Mouse (Mus musculus) thymus, postnatal 0 days (tissue): ENCODE measurements around the gene Aplp1. TPM values are rescaled to one million over a fixed set of nuclear protein-coding genes. Genes with fewer than 3 reads are reported as not detected.

Experiments
- DNase-seq: peaks from one replicate; pipeline ENCODE4 v3.0.0-alpha.2; 2015; ENCODE audit warnings: low spot score
- polyA plus RNA-seq: library from polyadenylated mRNA; unstranded; fragments of >200 nt; fragmentation: Nextera tagmentation; extraction: Ambion mirVana; gene quantifications from 2 replicates; pipeline ENCODE4 v1.2.1, GENCODE M21; 2015

Aplp1 gene
- polyA plus RNA-seq, 1 experiment from 2014 or later, result 1.3 TPM

DNA sequence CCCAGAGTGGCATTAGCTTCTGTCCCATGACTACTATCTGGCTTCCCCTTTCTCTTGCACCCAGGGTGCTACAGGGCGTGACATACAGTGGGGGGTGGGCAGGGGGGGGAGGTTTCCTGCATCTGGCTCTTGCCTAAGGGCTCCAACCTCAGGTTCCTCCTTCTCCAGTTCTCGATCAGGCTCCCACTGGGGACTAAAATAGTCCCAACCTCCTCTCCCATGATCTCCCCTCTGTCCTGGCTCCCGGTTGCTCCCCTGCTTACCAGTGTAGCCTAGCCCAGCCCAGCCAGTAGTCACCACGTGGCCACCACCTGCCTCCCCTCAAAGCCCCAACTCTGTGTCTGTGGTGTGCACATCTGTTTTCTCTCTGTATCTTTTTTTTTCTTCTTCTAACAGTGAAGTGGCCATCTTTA lies 32.6 kb downstream of the Aplp1 start:
- DNase-seq, result peak; percentile 31

DNA sequence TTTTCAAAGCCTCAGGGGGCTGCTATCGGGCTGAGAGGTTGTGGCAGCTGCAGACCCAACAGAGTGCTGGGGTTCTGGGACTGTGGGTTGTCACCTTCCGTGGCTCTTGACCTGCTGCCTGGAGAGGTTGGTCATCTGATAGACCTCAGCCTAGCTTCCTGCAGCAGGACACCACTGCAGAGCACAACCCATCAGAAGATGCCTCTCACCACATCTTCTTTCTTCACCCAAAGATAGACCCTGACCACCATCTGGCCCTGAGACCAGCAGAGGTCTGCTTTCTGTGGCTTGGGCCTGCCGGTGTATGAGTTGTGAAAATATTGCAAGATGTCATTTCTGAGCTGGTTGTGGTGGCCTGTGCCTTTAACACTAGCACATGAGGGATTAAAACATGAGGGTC lies 34.3 kb downstream of the Aplp1 start:
- DNase-seq, result no peak

DNA sequence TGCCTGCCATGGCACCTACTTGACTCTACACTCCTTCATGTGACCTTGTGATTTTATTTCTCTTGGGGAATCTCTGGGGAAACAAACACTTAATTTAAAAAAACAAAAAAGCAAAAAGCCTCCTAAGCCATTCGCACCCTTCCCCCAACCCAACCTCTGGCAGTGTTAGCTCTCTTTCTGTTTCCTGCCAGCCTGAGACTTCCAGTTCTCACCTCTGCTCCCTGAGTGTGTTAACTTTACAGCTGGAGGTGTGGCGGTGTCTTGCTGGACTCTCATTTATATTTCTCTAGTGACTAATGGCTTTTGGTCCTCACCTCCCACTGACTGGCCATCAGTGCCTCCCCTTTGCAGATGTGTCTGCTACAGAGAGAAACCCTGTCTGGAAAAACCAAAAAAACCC lies 35.5 kb downstream of the Aplp1 start:
- DNase-seq, result no peak

DNA sequence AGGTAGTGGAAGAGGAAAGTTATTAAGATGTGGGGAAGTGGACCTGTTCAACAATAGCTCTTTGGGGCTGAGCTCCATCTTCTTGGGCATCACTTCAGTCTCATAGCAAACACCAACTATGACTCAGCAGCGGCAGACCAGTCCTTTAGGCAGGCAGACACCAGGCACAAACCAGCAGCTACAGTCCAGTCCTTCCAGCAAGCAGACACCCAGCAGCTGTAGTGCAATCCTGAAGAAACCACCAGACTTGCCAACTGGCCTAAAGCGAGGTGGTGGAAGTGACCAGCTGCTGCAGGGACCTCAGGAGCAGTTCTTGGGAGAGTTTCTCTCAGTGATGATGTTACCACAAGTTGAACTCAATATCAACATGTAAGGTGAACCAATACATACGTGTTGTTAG lies 36.7 kb downstream of the Aplp1 start:
- no peak for DNase-seq

DNA sequence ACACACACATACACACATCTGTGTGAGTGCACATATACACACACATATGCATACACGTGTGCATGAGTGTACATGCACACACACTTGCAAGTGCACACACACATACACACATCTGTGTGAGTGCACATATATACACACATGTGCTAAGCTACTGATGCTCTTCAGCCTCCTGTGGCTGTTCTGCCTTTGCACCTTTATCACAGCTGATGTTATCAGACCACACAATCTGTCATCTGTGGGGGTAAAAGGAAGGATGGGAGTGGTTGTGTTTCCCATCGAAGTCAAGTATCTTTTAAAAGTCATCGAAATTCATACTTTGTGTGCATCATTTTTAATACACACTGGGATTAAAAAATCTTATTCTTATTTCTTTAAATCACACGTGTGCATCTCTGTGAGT lies 43.0 kb downstream of the Aplp1 start:
- DNase-seq, result no peak

DNA sequence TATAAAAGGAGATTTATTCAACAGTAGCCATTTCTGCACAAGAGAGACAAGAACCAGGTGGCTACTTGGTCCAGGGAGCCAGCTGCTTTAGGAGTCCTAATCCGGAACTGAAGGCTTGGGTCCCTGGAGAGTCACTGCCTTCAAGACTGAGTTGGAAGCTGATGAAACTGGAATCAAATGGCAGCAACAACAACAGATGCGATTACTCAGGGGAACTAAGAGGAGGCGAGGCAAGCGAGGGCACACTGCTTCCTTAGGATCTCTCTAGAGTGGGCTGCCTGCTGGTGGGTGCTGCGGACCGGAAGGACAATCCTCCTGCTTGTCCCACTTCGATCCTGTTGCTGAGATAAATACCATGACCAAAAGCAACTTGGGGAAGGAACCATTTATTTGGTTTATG lies 45.7 kb downstream of the Aplp1 start:
- DNase-seq, result no peak

DNA sequence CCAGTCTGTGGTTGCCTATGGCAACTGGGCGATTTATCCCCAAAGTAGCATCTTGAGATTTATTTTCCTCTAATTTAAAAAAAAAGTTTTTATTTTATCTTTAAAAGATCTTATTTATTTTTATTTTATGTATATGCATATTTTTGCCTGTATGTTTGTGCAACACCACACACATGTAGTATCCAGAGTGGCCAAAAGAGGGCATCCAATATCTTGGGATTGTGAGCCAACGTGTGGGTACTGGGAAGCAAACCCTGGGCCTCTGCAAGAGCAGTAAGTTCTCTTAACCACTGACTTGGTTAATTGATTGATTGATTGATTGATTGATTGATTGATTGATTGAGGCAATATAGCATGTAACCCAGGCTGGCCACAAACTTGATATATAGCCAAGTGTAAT lies 50.5 kb downstream of the Aplp1 start:
- peak; percentile 55 for DNase-seq

DNA sequence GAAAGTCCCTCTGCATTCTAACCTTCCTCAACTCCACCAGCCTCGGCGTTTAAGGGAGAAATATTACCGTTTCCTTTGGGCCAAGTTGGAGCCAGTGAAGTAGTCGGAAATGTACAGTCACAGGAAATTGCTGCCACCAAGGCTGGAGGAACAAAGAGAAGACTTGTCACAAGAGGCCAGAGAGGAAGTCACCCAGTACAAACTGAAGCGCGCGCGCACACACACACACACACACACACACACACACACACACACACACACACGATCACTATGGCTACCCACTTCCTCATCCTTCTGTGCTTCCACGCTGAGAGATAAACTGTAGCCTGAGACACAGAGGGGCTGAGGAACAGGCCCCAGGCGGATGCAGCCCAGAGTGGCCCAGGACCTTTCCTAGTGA lies 51.0 kb downstream of the Aplp1 start:
- peak; percentile 88 for DNase-seq

DNA sequence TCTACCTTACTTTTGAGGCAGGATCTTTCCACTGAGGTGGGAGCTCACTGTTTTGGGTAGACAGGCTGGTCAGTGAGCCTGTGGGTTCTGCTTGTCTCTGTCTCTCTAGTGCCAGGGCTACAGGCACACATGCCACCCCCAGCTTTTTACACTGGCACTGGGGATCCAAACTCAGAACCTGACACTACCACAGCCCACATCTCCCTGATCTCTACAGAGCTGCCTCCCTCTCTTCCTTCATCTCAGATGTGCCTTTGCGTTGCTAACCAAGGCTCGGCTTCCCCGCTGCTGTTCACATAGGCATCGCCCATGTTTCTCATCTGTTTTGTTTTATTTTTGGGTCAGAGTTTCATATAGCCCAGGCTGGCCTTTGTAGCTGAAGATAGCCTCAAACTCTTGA lies 51.7 kb downstream of the Aplp1 start:
- peak; percentile 42 for DNase-seq

DNA sequence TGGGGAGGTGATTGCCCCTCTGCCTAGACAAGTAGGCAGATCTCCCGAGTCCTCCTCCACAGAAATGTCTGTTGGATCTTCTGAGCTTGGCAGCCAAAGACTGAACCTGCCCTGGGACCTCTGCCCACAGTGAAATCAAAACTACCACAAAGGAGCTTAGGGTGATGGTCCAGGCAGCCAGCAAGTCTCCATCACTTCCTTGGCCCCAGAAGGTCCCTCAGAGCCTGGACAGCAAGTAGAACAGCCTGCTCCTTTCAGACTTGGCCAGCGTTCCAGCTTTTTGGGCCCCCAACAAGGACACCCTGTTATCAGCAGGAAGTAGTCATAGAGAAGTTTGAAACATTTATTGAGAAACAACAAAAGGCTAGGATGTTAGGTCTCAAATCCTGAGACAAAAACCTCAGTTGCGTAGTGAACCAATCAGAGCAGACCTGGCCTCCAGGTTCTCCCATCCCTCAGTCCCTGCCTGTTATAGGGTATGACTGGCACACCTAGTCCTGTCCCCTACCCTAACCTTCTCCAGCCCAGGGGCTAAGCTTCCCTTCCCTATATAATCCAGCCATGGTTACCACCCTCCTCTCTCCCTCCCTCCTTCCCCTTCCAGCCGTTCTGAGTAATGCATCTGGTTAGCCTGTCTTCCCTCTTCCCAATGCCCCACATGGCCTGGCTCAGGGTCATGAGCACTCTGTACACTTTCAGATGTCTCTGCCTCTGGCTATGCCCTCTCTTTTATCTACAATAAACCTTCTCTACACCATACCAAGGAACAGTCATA lies 52.4 kb downstream of the Aplp1 start:
- no peak for DNase-seq

Other genes starting within 250 kb of the Aplp1 start
- 66.9 and 76.2 TPM in 2 replicates for gene Capns1, start 246.7 kb downstream of the Aplp1 start, polyA plus RNA-seq
- gene Polr2i, start 213.6 kb downstream of the Aplp1 start, polyA plus RNA-seq, result 134 and 137 TPM in 2 replicates
- gene Tbcb, start 213.3 kb downstream of the Aplp1 start, polyA plus RNA-seq, result 149 and 155 TPM in 2 replicates
- 0.26 and 0.78 TPM in 2 replicates for gene Ovol3, start 209.8 kb downstream of the Aplp1 start, polyA plus RNA-seq
- gene Thap8, start 165.4 kb downstream of the Aplp1 start, polyA plus RNA-seq, result 0.19 and 0.23 TPM in 2 replicates
- gene Wdr62, start 165.1 kb downstream of the Aplp1 start, polyA plus RNA-seq, result 6.4 and 7.8 TPM in 2 replicates
- 1.2 and 1.9 TPM in 2 replicates for gene Clip3, start 153.8 kb downstream of the Aplp1 start, polyA plus RNA-seq
- 71.3 and 71.8 TPM in 2 replicates for gene Alkbh6, start 136.8 kb downstream of the Aplp1 start, polyA plus RNA-seq
- gene Syne4, start 130.7 kb downstream of the Aplp1 start, polyA plus RNA-seq, result 7.6 and 9.5 TPM in 2 replicates
- 0.68 and 2.0 TPM in 2 replicates for gene E130208F15Rik, start 123.8 kb downstream of the Aplp1 start, polyA plus RNA-seq
- gene Sdhaf1, start 121.6 kb downstream of the Aplp1 start, polyA plus RNA-seq, result 19.0 and 22.7 TPM in 2 replicates
- gene Lrfn3, start 82.8 kb downstream of the Aplp1 start, polyA plus RNA-seq, result 0.14 and 0.18 TPM in 2 replicates
- gene Tyrobp, start 31.8 kb downstream of the Aplp1 start, polyA plus RNA-seq, result 112 and 116 TPM in 2 replicates
- 110 and 139 TPM in 2 replicates for gene Hcst, start 25.7 kb downstream of the Aplp1 start, polyA plus RNA-seq
- gene Nfkbid, start 23.8 kb downstream of the Aplp1 start, polyA plus RNA-seq, result 20.2 and 20.3 TPM in 2 replicates
- gene Kirrel2, start 12.2 kb upstream of the Aplp1 start, polyA plus RNA-seq, result 0.10 and 0.17 TPM in 2 replicates
- 0.29 and 0.46 TPM in 2 replicates for gene Nphs1, start 12.8 kb upstream of the Aplp1 start, polyA plus RNA-seq
- gene Prodh2, start 48.1 kb upstream of the Aplp1 start, polyA plus RNA-seq, result not detected in 2 replicates
- 3.6 and 4.6 TPM in 2 replicates for gene Arhgap33, start 89.5 kb upstream of the Aplp1 start, polyA plus RNA-seq
- 6.9 and 7.5 TPM in 2 replicates for gene Hspb6, start 106.6 kb upstream of the Aplp1 start, polyA plus RNA-seq
- 3.6 and 5.2 TPM in 2 replicates for gene Proser3, start 106.8 kb upstream of the Aplp1 start, polyA plus RNA-seq
- gene Lin37, start 114.3 kb upstream of the Aplp1 start, polyA plus RNA-seq, result 91.1 and 96.6 TPM in 2 replicates
- 101 and 112 TPM in 2 replicates for gene U2af1l4, start 117.8 kb upstream of the Aplp1 start, polyA plus RNA-seq
- 8.4 and 9.8 TPM in 2 replicates for gene Gm49396, start 117.8 kb upstream of the Aplp1 start, polyA plus RNA-seq
- gene Psenen, start 118.1 kb upstream of the Aplp1 start, polyA plus RNA-seq, result 203 and 204 TPM in 2 replicates
- gene Igflr1, start 119.9 kb upstream of the Aplp1 start, polyA plus RNA-seq, result 4.0 and 7.8 TPM in 2 replicates
- 7.2 and 9.3 TPM in 2 replicates for gene Kmt2b, start 143.2 kb upstream of the Aplp1 start, polyA plus RNA-seq
- gene Zbtb32, start 153.4 kb upstream of the Aplp1 start, polyA plus RNA-seq, result 0.31 and 0.32 TPM in 2 replicates
- 0.75 and 0.90 TPM in 2 replicates for gene Upk1a, start 167.3 kb upstream of the Aplp1 start, polyA plus RNA-seq
- 989 and 1,078 TPM in 2 replicates for gene Cox6b1, start 180.6 kb upstream of the Aplp1 start, polyA plus RNA-seq
- gene Etv2, start 190.3 kb upstream of the Aplp1 start, polyA plus RNA-seq, result not detected in 2 replicates
- 151 and 153 TPM in 2 replicates for gene Rbm42, start 204.8 kb upstream of the Aplp1 start, polyA plus RNA-seq
- 50.2 and 51.0 TPM in 2 replicates for gene Haus5, start 219.5 kb upstream of the Aplp1 start, polyA plus RNA-seq
- gene Pmis2, start 226.1 kb upstream of the Aplp1 start, polyA plus RNA-seq, result not detected in 2 replicates